In genomic region chr11:4268500-4268899, GRCm38 (mm10) we compare ENCODE assay signal across 22 mouse cellular contexts. TPM values are rescaled to one million over a fixed set of nuclear protein-coding genes. Genes with fewer than 3 reads are reported as not detected.
DNase-seq lines count a peak whose midpoint lies in the region; ATAC-seq and TF ChIP-seq lines count a peak whose summit lies in the region.
"Had no signal": no experiment of that assay in that cellular context is flagged by ENCODE, and none has a peak within 500 bp of the region (broad histone marks: within the 10 kb centered on the region; RNA-seq: fewer than 3 reads in every experiment).

No protein-coding gene starts in this region.

- peak; percentile 19 for DNase-seq in thymus, postnatal 4 days
- DNase-seq in thymus, postnatal 10 days (ENCODE audit: low spot score in 2 of 2) = no peak
- DNase-seq in induced T-regulatory cell, adult 2 months (ENCODE audit: low read depth) = peak; percentile 86
- peak; percentile 23 for DNase-seq in splenic B cell, adult 2 months (ENCODE audit: low read depth, low spot score)
- DNase-seq in adrenal gland, postnatal 14 days = no peak
- no peak for DNase-seq in gastrocnemius, adult 18-20 months (ENCODE audit: low spot score)
- DNase-seq: adrenal gland, postnatal 10 days; cerebellum, adult 11-12 months; cerebellum, adult 9-10 months; forebrain, postnatal 0 days; heart, adult 18-20 months; heart, postnatal 10 days; heart, postnatal 4 days had no signal

- no peak overlapping the region for H3K9ac ChIP-seq in hindbrain, embryonic 16.5 days (ENCODE audit: low read depth, low read length)
- H3K9ac ChIP-seq: forebrain, embryonic 13.5 days; forebrain, postnatal 0 days; hindbrain, embryonic 13.5 days had no signal

- ATAC-seq in hindbrain, embryonic 16.5 days = no peak
- ATAC-seq: forebrain, embryonic 13.5 days; forebrain, postnatal 0 days; intestine, postnatal 0 days had no signal

- H3K4me1 ChIP-seq in E14TG2a.4 (replicated peaks; ENCODE audit: low read depth, low read length) = peaks cover 74% of the 10 kb centered on the region
- peaks cover 8% of the 10 kb centered on the region for H3K4me1 ChIP-seq in hindbrain, embryonic 16.5 days (ENCODE audit: control insufficient read depth, insufficient read depth, low read depth, low read length)

- H3K4me3 ChIP-seq in E14TG2a.4 (replicated peaks; ENCODE audit: low read length) = 0 out of 2 replicates have a peak overlapping the region, but pooled peaks have one; percentile 82
- no peak overlapping the region for H3K4me3 ChIP-seq in hindbrain, embryonic 16.5 days (ENCODE audit: low read length)
- H3K4me3 ChIP-seq: embryonic facial prominence, embryonic 10.5 days; forebrain, embryonic 13.5 days; heart, embryonic 10.5 days; hindbrain, embryonic 13.5 days had no signal

- no peaks in the 10 kb centered on the region for H3K9me3 ChIP-seq in E14TG2a.4 (ENCODE audit: low read length)
- no peaks in the 10 kb centered on the region for H3K9me3 ChIP-seq in hindbrain, embryonic 16.5 days (ENCODE audit: control insufficient read depth, low read length)
- H3K9me3 ChIP-seq: embryonic facial prominence, embryonic 10.5 days; forebrain, embryonic 13.5 days; heart, embryonic 10.5 days; hindbrain, embryonic 13.5 days had no signal

- TF ChIP-seq CTCF in E14TG2a.4 (conservative IDR thresholded peaks at IDR 0.05; ENCODE audit: low read length) = no peak

- H3K27me3 ChIP-seq in E14TG2a.4 (ENCODE audit: insufficient read depth, low read length) = peaks cover 43% of the 10 kb centered on the region
- no peaks in the 10 kb centered on the region; the same call in 1 of the 2 replicates for H3K27me3 ChIP-seq in splenic B cell, adult 2 months (ENCODE audit: control insufficient read depth, insufficient read depth, low read length, poor library complexity, severe bottlenecking)
- peaks cover 27% of the 10 kb centered on the region for H3K27me3 ChIP-seq in hindbrain, embryonic 16.5 days (replicated peaks; ENCODE audit: control insufficient read depth, insufficient read depth, low read length)

- H3K36me3 ChIP-seq in E14TG2a.4 (ENCODE audit: insufficient read depth, low read length) = peaks cover 20% of the 10 kb centered on the region
- H3K36me3 ChIP-seq in splenic B cell, adult 2 months (ENCODE audit: control insufficient read depth, insufficient read depth, low read length, poor library complexity, severe bottlenecking) = no peaks in the 10 kb centered on the region
- no peaks in the 10 kb centered on the region for H3K36me3 ChIP-seq in hindbrain, embryonic 16.5 days (ENCODE audit: control insufficient read depth, insufficient read depth, low read length)
- H3K36me3 ChIP-seq: embryonic facial prominence, embryonic 10.5 days; heart, embryonic 10.5 days; hindbrain, embryonic 13.5 days had no signal

- no peak overlapping the region for H3K4me2 ChIP-seq in hindbrain, embryonic 16.5 days (ENCODE audit: low read length)
- H3K4me2 ChIP-seq: forebrain, embryonic 13.5 days; hindbrain, embryonic 13.5 days had no signal

- no peak overlapping the region for H3K27ac ChIP-seq in hindbrain, embryonic 16.5 days (ENCODE audit: low read depth, low read length)
- H3K27ac ChIP-seq: embryonic facial prominence, embryonic 10.5 days; forebrain, embryonic 13.5 days; heart, embryonic 10.5 days; hindbrain, embryonic 13.5 days had no signal

- WGBS in hindbrain, embryonic 16.5 days = 90% methylated on average over 6 of the region's 6 CpGs

RNA-seq across cellular contexts. Expression of gene Lif, which starts 11.1 kb away (rescaled TPM):
- total RNA-seq in adrenal gland, postnatal 14 days (2021) = 0.44 and 0.90 TPM in 2 replicates
- under 1 TPM; 0.11 to 0.21 TPM for total RNA-seq in gastrocnemius, adult 18-20 months (2021)
- polyA plus RNA-seq in hindbrain, embryonic 16.5 days (2015; fragmentation: Nextera tagmentation; extraction: Ambion mirVana) = 0.05 TPM in 1 of 2 replicates, not detected in the other

RNA-seq across cellular contexts. Expression of gene Osm, which starts 32.3 kb away (rescaled TPM):
- total RNA-seq in adrenal gland, postnatal 14 days (2021) = 0.41 TPM in 1 of 2 replicates, not detected in the other
- total RNA-seq in gastrocnemius, adult 18-20 months (2021) = not detected
- polyA plus RNA-seq in hindbrain, embryonic 16.5 days (2015; fragmentation: Nextera tagmentation; extraction: Ambion mirVana) = not detected in 2 replicates
- total RNA-seq: gastrocnemius, adult 8-10 months; heart, postnatal 10 days had no signal
- polyA plus RNA-seq: embryonic facial prominence, embryonic 10.5 days; forebrain, embryonic 13.5 days; heart, embryonic 14.5 days had no signal

RNA-seq across cellular contexts. Expression of gene Castor1, which starts 50.5 kb away (rescaled TPM):
- total RNA-seq in adrenal gland, postnatal 14 days (2021) = 6.1 and 8.5 TPM in 2 replicates
- 1 to 10 TPM; 1.8 to 2.9 TPM for total RNA-seq in gastrocnemius, adult 18-20 months (2021)
- 6.7 and 7.4 TPM in 2 replicates for polyA plus RNA-seq in hindbrain, embryonic 16.5 days (2015; fragmentation: Nextera tagmentation; extraction: Ambion mirVana)

Comparison
In these comparisons a context has a peak if more than half of its experiments do, and no peak if none do; other contexts are left out.
1. DNase-seq: peak in thymus, postnatal 4 days (single experiment), induced T-regulatory cell, adult 2 months (single experiment) and splenic B cell, adult 2 months (single experiment); none in thymus, postnatal 10 days (0 of 2), adrenal gland, postnatal 14 days (single experiment) and gastrocnemius, adult 18-20 months (single experiment).